Mouse (Mus musculus) liver, embryonic 11.5 days (tissue): Measurements from ENCODE around the gene Vstm2l. TPM values are rescaled to one million over a fixed set of nuclear protein-coding genes. Genes with fewer than 3 reads are reported as not detected.
A peak's percentile ranks its signal among the peaks of the same experiment; 100 is the strongest.

ENCODE experiments used
- ATAC-seq: fragments of 200-750 bp; cut with Nextera tagmentation; replicated peaks from 2 replicates; pipeline ENCODE4 v1.8.0; 2017; ENCODE audit warnings: moderate number of reproducible peaks, mild to moderate bottlenecking, moderate TSS enrichment, moderate library complexity; ENCODE audit not compliant: low FRiP score
- DNase-seq: peaks from one replicate; pipeline ENCODE4 v3.0.0-alpha.2; 2017; ENCODE audit warnings: low spot score
- H3K27ac ChIP-seq: fragments of 300-500 bp; sonication (generic); 2 replicates; pipeline ENCODE4 v1.5.1; 2014; ENCODE audit warnings: mild to moderate bottlenecking, low read depth, low read length, control low read depth
- H3K27me3 ChIP-seq: fragments of 300-500 bp; sonication (generic); replicated peaks from 2 replicates; pipeline ENCODE4 v1.6.1; 2014; ENCODE audit warnings: low read length, mixed read lengths; ENCODE audit not compliant: control insufficient read depth, insufficient read depth
- H3K36me3 ChIP-seq: fragments of 300-500 bp; sonication (generic); 2 replicates; pipeline ENCODE4 v1.6.1; 2014; ENCODE audit warnings: mild to moderate bottlenecking, low read length, moderate library complexity, mixed read lengths; ENCODE audit not compliant: control insufficient read depth, insufficient read depth
- H3K4me1 ChIP-seq: fragments of 300-500 bp; sonication (generic); replicated peaks from 2 replicates; pipeline ENCODE4 v1.6.1; 2014; ENCODE audit warnings: low read length, mixed read lengths; ENCODE audit not compliant: control insufficient read depth, insufficient read depth
- H3K4me2 ChIP-seq: fragments of 300-500 bp; sonication (generic); 2 replicates; pipeline ENCODE4 v1.6.1; 2014; ENCODE audit warnings: mild to moderate bottlenecking, control low read depth, moderate library complexity
- H3K4me3 ChIP-seq: fragments of 300-500 bp; sonication (generic); 2 replicates; pipeline ENCODE4 v1.5.1; 2014; ENCODE audit warnings: low read depth, low read length, control low read depth
- H3K9ac ChIP-seq: fragments of 300-500 bp; sonication (generic); 2 replicates; pipeline ENCODE4 v1.6.1; 2014; ENCODE audit warnings: low read depth, low read length, control low read depth
- H3K9me3 ChIP-seq: fragments of 300-500 bp; sonication (generic); 2 replicates; pipeline ENCODE4 v1.6.1; 2016; ENCODE audit warnings: low read length, inconsistent platforms, mixed read lengths; ENCODE audit not compliant: control insufficient read depth
- WGBS: fragments of 180-500 bp; shearing (Covaris S2); extraction: QIAGEN DNeasy Blood & Tissue Kit; methylation state at CpG from one replicate; pipeline ENCODE4 v1.1.7; 2014; 5-methylcytosine and 5-hydroxymethylcytosine counted together
- polyA plus RNA-seq: library from polyadenylated mRNA; unstranded; fragments of >200 nt; fragmentation: Nextera tagmentation; extraction: Ambion mirVana; gene quantifications from 2 replicates; pipeline ENCODE4 v1.2.1, GENCODE M21; 2014

The Vstm2l gene
- polyA plus RNA-seq = 0.52 and 0.70 TPM in 2 replicates

- H3K4me1 ChIP-seq = 0 out of 2 replicates have a peak, but pooled peaks cover 2% of the 10 kb centered on the region
- no peak within 1 kb of the TSS for H3K9ac ChIP-seq
- H3K27ac ChIP-seq = no peak within 1 kb of the TSS
- H3K9me3 ChIP-seq = no peaks in the 10 kb centered on the region
- H3K36me3 ChIP-seq = no peaks in the 10 kb centered on the region
- peak within 1 kb of the TSS; percentile 46 for H3K4me2 ChIP-seq
- WGBS = 7% methylated on average over 55 of the region's 62 CpGs
- peaks cover 45% of the 10 kb centered on the region for H3K27me3 ChIP-seq
- ATAC-seq (no peak), DNase-seq (no peak)
- H3K4me3 ChIP-seq = peak within 1 kb of the TSS; percentile 35
Observed at GRCm38 (mm10) chr2:157914105-157914764, at the start of gene Vstm2l. Gene Vstm2l (plus strand): TSS chr2:157914653.

DNA sequence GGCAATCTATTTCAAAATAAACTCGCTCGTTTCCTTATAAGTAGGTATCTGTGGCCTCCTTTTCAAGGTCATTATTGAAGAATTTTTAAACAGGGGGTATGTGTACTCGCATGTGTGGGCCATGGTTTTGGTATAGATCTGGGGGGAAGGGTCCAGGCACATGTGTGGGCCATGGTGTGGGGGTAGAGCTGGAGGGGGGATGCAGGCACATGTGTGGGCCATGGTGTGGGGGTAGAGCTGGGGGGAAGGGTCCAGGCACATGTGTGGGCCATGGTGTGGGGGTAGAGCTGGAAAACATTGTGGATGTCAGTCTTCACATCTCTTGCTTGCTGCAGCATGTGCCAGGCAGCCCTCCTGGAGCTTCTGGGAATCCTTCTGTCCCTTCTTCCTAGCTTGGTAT, 47.3 kb upstream of the Vstm2l start:
- no peak overlapping the region for H3K4me2 ChIP-seq
- peaks cover 5% of the 10 kb centered on the region; the same call in 1 of the 2 replicates for H3K36me3 ChIP-seq
- H3K27me3 ChIP-seq = no peaks in the 10 kb centered on the region
- H3K4me1 ChIP-seq = no peaks in the 10 kb centered on the region
- no peak overlapping the region for H3K27ac ChIP-seq
- 84% methylated on average over 3 of the region's 3 CpGs for WGBS
- no peak overlapping the region for H3K4me3 ChIP-seq
- no peak overlapping the region for H3K9ac ChIP-seq
- ATAC-seq = no peak
- no peaks in the 10 kb centered on the region for H3K9me3 ChIP-seq
- DNase-seq = no peak

- WGBS = 89% methylated on average over 6 of the region's 6 CpGs
- H3K4me1 ChIP-seq = no peaks in the 10 kb centered on the region
Observed at GRCm38 (mm10) chr2:157870247-157870646, 44.2 kb upstream of the Vstm2l start.

DNA sequence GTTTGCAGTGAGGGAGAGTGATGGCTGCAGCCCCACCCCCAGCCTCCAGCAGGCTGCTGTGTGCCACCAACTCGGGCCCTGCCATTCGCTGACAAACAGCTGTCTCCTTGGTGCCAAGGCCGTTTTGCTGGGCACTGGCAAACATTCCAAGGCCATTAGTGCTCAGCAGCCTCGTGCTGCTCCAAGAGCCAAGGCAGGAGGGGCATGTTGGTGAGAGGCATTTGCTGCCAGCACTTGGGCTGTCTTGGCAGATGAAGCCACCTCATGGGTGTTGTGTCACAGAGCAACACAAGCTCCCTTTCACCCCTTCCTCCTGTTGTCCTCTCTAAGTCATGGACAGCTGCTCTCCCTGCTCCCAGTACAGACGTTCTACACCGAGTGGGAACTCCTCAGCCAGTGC, 41.2 kb upstream of the Vstm2l start:
- no peaks in the 10 kb centered on the region for H3K4me1 ChIP-seq
- H3K4me3 ChIP-seq = no peak overlapping the region
- ATAC-seq = no peak
- DNase-seq = no peak
- WGBS = 71% methylated on average over 6 of the region's 6 CpGs
- no peak overlapping the region for H3K4me2 ChIP-seq
- H3K27me3 ChIP-seq = no peaks in the 10 kb centered on the region
- no peak overlapping the region for H3K9ac ChIP-seq
- H3K36me3 ChIP-seq = peaks cover 5% of the 10 kb centered on the region; the same call in 1 of the 2 replicates
- H3K27ac ChIP-seq = no peak overlapping the region
- H3K9me3 ChIP-seq = no peaks in the 10 kb centered on the region

More at GRCm38 (mm10) chr2:157870247-157870646, 44.2 kb upstream of the Vstm2l start:
- peaks cover 5% of the 10 kb centered on the region; the same call in 1 of the 2 replicates for H3K36me3 ChIP-seq
- no peak overlapping the region for H3K4me2 ChIP-seq
- no peak overlapping the region for H3K4me3 ChIP-seq
- DNase-seq (no peak), ATAC-seq (no peak)
- no peak overlapping the region for H3K27ac ChIP-seq
- no peak overlapping the region for H3K9ac ChIP-seq
- H3K27me3 ChIP-seq = no peaks in the 10 kb centered on the region
- no peaks in the 10 kb centered on the region for H3K9me3 ChIP-seq

DNA sequence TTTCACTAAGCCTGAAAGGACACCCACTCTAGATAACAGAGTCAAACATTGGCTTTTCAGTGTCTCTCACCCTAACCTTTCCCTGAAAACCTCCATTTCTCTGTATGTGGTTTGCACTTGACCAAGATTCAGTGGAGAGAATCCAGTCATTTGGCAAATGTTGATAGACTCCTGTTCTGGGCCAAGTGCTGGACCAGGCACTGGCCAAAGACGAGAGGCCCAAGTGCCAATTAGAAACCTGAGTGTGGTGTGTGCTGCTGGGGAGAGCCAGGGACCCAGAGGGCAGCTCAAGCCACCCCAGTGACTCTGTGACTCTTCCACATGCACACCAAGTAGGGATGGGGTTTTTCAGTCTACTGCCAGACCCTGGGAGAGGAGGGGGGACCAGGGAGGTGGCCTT, 40.8 kb upstream of the Vstm2l start:
- DNase-seq (no peak), ATAC-seq (no peak)
- no peak overlapping the region for H3K27ac ChIP-seq
- H3K9me3 ChIP-seq = no peaks in the 10 kb centered on the region
- no peaks in the 10 kb centered on the region for H3K4me1 ChIP-seq
- H3K36me3 ChIP-seq = peaks cover 5% of the 10 kb centered on the region; the same call in 1 of the 2 replicates
- no peak overlapping the region for H3K9ac ChIP-seq
- WGBS = 88% methylated on average over 1 of the region's 1 CpGs
- no peak overlapping the region for H3K4me3 ChIP-seq
- H3K4me2 ChIP-seq = no peak overlapping the region
- no peaks in the 10 kb centered on the region for H3K27me3 ChIP-seq

DNA sequence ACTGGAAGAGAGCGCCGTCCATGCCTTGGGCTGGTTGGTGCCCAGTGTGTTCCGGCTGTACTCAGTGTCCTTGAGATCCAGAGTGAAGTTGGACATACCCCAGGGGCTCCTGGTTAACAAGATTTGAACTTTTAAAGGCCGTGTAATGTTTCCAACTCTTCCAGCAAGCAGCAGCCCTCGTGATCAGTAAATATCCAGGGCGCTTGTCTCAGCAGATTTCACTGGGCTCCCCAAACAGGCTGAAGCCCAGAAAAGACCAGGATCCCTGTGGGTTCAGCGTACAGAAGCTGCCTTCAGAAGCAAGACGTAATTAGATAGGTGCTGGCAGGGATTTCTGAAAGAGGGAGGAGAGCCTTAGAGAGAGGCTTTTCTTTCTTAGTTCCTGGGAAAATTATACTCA, 39.3 kb upstream of the Vstm2l start:
- ATAC-seq (no peak), DNase-seq (no peak)
- no peak overlapping the region for H3K4me3 ChIP-seq
- no peak overlapping the region for H3K27ac ChIP-seq
- no peak overlapping the region for H3K9ac ChIP-seq
- no peaks in the 10 kb centered on the region for H3K27me3 ChIP-seq
- peaks cover 5% of the 10 kb centered on the region; the same call in 1 of the 2 replicates for H3K36me3 ChIP-seq
- H3K4me1 ChIP-seq = no peaks in the 10 kb centered on the region
- 83% methylated on average over 8 of the region's 8 CpGs for WGBS
- no peaks in the 10 kb centered on the region for H3K9me3 ChIP-seq
- H3K4me2 ChIP-seq = no peak overlapping the region

DNA sequence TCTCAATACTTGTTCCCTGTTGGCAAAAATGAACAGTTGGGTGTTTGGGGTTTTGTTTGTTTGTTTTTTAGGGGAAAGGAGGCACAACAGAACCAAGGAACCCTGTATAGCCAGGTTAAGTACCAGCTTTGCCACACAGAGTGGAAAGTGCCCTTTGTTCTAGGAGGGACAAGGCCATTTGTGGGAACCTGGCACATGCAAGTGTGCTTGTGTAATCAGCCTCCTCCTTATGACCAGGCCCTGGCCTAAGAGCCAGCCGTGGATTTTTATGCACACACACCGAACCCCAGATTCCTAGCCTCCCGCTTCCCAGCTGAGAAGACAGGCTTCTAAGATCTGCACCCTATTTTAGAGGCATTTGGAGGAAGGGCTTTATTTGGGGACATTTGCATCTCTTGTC, 37.1 kb upstream of the Vstm2l start:
- Histone ChIP-seq H3K9me3 (no peaks in the 10 kb centered on the region), H3K27ac (no peak overlapping the region), H3K36me3 (no peaks in the 10 kb centered on the region), H3K4me2 (no peak overlapping the region), H3K4me1 (no peaks in the 10 kb centered on the region), H3K4me3 (no peak overlapping the region), H3K27me3 (no peaks in the 10 kb centered on the region), H3K9ac (no peak overlapping the region)
- ATAC-seq = no peak
- no peak for DNase-seq
- 83% methylated on average over 3 of the region's 3 CpGs for WGBS

DNA sequence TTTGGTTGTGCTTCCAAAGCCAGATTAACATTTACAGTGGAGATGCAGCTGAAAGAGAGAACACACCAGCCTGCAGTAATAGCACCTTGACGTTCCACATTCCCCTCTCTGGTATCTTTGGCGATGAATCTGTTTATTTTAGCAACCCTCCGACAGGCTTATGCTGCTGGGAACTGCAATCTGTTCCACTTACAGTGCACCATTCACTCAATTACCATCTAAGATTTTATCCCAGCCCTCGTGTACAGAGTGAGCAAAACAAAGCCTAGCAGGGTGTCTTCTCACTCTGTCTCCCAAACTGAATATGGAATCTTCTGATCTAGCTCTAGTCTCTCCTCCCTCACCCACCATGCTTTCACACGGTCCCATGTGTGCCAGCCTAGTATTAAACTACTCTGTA, 36.5 kb upstream of the Vstm2l start:
- H3K4me2 ChIP-seq = no peak overlapping the region
- 67% methylated on average over 5 of the region's 5 CpGs for WGBS
- no peaks in the 10 kb centered on the region for H3K27me3 ChIP-seq
- ATAC-seq (no peak), DNase-seq (no peak)
- H3K4me3 ChIP-seq = no peak overlapping the region
- no peak overlapping the region for H3K9ac ChIP-seq
- no peak overlapping the region for H3K27ac ChIP-seq
- no peaks in the 10 kb centered on the region for H3K36me3 ChIP-seq
- H3K9me3 ChIP-seq = no peaks in the 10 kb centered on the region
- H3K4me1 ChIP-seq = no peaks in the 10 kb centered on the region

DNA sequence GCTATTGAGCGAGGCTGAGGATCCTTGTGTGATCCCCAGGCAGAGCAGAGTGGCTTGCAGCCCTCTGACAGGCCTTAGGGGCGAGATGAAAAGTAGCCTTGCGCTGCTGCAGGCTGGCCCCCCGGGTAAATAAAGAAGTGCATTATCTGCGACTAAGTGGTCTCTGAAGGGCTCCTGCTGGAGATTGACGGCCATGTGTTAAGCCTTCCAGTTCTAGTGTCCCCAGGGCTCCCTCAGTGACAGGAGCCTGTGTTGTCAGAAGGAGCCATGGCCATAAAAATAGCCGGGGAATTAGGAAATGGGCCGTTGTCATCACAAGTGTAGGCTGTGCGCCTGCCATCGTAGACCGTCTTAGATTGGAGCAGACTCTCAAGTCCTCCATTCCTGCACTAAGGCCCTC, 32.5 kb upstream of the Vstm2l start:
- no peaks in the 10 kb centered on the region for H3K4me1 ChIP-seq
- H3K9me3 ChIP-seq = no peaks in the 10 kb centered on the region
- no peaks in the 10 kb centered on the region for H3K27me3 ChIP-seq
- no peak overlapping the region for H3K27ac ChIP-seq
- H3K9ac ChIP-seq = no peak overlapping the region
- ATAC-seq = no peak
- DNase-seq = no peak
- no peak overlapping the region for H3K4me3 ChIP-seq
- H3K4me2 ChIP-seq = no peak overlapping the region
- peaks cover 5% of the 10 kb centered on the region; the same call in 1 of the 2 replicates for H3K36me3 ChIP-seq
- whole genome bisulfite sequencing = 65% methylated on average over 11 of the region's 11 CpGs
